Mouse (Mus musculus) CD4-positive, CD25-positive, alpha-beta regulatory T cell, adult 4 months (primary cell): ENCODE results near the gene Per2. TPM values are rescaled to one million over a fixed set of nuclear protein-coding genes. Genes with fewer than 3 reads are reported as not detected.

Experiments
- ATAC-seq: one replicate; pipeline ENCODE4 v1.8.0; 2017
- polyA plus RNA-seq, 2 experiments: library from polyadenylated mRNA; unstranded; fragments of 100-300 nt; shearing (Covaris generic); gene quantifications; one replicate each; pipeline ENCODE4 v1.2.1; 2017

Per2 gene
- polyA plus RNA-seq, 2 experiments from 2014 or later, result 1.9 to 2.1 TPM

DNA sequence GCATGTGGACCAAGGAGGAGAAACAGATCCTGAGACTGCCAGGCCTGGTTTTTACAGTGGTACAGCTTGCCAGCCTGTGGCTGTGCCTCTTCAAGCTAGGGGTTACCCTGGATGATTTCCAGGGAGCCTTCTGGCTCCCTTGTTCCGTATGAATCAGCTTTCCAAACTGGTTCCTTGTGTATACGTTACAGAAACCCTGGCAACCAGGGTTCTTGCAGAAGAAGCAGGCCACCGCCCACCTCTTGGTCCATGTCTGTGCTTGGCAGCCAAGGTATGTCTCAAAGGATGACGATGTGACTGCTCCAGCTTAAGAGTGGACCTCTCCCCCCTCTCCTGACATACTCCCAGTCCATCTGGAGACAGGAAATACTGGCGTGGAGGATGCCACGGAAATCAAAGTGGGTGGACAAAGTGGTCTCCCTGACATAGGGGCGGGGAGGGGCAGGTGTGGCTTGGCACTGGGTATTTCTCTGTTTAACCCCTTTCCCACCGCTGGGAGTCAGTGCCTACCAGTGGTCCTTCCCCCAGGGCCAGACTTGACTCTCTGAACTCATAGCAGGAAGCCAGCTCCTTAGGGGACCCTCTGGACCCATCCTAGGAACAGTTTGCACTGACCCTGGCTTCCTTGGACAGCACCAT lies 782 bp downstream of the Per2 start:
- no peak for ATAC-seq

DNA sequence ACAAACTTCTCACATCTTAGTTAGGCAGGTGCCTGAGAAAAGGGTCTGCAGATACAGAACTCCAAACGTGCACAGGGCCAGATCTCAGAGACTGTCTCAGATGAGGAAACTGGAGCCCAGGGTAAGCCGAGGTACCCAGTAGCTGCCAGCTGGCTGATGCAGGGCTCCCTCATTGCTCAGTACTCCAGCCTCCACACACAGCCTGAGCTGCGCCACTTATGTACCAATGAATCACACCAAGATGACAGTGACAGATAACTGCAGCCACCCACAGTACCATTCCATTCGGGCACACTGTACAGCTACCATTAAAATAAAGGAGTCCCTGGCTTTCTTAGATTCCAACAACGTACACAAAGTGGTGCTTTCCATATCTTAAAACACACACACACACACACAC lies 1.4 kb downstream of the Per2 start:
- no peak for ATAC-seq

DNA sequence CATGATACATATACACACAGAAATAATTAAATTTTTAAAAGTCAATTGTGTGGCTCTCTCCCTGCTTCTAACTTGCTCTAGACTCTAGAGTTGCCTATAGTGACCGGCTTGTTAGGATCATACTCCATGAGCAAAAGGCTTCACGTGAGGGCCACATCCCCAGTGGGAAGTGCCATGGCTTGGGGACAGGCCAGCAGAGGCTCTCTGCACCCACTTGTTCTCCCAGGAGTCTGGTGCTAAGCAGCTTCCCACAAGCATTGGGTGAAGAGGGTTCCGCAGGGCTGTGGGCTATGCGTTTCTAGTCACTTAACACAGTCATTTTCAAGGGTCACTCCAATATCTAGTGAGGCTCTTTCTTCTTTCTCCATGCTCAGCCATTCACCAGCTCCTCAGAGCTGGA lies 2.0 kb downstream of the Per2 start:
- ATAC-seq, result no peak

DNA sequence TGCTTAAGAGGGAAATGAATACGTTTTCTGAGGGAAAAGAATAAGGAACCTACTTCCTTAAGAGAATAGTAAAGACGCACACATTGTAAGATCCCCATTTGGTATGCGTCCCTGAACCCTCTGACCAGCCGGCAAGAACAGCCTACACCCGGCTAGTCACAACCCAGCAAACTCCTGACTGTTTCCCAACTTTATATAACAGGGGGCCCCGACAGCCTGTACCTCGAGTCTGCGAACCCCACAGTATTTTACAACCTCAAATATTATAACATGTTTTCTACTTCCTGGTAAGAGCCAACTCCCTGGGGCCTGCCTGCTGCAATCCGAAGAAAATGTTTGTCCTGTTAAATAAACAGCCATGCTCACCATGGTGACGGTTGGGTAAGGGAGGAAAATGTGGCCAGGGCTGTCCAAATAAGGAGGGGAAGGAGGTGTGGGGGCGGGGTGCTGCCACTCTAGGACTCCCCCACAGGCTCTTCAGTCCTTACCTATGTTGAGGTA lies 2.8 kb downstream of the Per2 start:
- ATAC-seq, result no peak

DNA sequence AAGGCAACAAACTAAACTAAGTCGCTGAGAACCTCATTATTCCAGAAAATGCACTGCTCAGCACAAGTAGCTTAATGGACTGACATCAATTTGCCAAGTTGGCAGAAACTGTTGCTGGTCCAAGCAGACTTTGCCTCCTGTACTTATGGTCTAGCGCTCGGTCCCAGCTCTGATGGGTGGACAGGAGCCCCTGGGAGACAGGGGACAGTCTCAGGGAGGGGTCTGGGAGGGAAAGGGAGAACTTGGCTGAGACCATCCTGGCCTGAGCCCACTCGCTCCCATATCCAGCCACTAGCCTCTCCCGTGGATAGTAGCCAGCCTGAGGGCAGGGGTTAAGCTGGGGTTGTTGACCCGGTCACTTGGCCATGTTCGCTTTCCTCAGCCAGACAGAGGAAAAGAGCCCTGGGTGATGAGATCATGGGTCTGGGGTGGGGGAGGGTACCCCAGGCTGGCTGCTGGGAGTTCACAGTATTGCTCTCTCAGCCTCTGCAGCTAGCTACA lies 3.4 kb downstream of the Per2 start:
- ATAC-seq, result no peak

DNA sequence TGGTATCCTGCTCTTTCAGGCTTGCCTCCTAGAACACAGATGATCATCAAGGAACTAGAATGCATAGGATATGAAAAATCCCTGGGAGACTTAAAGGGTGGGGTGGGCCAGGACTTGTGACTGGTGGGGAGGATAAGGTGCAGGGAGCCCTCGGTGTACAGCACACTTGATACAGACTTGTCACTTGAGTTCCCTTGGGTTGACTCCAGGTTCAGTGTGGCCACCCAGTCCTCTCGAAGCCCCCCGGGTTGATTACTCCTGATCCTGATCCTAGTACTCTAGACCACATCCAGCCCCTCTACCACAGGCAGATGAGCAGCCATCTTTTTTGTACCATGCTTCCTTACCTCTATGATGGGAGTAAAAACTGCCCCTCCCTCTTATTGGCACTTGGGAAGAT lies 4.2 kb downstream of the Per2 start:
- no peak for ATAC-seq

DNA sequence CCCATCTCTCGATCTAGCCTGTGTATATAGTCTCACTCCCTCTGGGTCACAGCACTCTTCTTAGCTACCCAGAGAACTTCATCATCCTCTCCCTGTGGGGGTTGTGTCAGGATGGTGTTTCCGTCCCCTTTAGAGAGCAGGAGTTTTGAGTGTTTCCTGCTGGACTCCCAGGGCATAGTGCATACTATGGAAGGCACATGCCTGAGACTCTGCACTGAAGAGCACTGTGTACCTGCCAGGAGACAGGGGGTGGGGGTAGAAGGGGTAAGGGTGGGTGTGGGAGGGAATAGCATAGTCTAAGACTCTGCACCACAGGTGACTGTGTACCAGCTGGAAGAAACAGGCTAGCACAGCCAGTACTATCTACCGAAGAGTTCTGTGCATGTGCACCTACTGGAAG lies 4.8 kb downstream of the Per2 start:
- ATAC-seq, result no peak

DNA sequence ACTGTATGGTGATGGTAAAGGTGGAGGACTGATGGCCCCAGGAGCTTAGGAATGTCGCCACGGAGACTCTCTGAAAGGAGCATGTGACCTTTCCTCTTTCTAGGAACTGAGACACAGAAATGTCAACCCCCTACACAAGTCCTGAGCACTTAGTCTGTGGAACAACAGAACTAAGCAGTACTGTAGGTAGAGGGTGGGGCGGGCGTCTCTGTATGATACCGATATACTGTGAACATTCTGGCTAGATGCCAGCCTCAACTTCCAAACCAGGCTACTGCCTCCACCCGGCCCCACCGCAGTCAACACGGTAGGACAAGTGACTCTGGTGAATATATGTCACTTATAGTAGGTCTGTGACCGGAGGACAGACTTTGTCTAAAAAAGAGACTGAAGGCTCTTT lies 5.2 kb downstream of the Per2 start:
- ATAC-seq, result no peak

DNA sequence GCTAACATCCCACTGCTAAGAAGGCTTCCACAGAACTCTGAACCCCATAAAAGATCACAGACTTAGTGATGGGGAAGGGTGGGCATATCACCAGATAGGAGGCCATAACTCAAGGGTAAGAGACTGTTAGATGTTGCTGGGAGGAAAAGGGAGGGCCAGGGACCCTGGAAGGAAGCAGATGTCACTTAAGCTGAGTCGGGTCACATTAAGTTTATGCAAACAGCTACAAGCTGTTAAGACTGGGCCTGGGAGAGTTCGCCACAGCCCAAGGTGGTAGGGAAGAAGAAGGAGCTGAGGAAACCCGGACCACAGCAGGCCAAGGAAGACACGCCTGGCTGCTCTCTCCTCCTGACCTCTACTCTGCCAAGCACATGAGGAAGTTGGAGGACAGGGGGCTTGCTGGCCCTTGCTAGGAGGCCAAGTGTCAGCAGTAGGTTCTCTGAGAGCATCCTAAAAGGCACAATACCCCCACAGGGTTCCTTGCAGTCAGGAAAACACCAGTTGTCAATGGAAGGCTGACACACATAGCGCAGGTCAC lies 7.5 kb downstream of the Per2 start:
- no peak for ATAC-seq

DNA sequence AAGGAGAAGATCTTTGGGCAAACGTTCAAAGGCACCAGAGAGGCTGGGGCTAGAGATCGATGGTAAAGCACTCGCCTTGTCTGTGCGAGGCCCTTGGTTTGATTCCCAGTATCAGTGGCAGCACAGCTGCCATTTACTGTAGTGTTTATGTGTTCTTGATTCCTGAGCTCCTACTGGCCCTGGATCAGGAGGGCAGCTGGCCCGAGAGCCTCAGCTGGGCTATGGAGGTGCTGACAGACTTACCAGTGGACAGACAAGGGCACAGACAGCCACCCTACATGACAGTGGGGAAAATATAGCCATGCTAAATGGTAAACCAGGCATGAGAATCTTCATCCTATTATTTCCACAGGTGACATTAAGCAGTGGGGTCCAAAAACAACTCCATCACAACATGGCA lies 8.3 kb downstream of the Per2 start:
- no peak for ATAC-seq

DNA sequence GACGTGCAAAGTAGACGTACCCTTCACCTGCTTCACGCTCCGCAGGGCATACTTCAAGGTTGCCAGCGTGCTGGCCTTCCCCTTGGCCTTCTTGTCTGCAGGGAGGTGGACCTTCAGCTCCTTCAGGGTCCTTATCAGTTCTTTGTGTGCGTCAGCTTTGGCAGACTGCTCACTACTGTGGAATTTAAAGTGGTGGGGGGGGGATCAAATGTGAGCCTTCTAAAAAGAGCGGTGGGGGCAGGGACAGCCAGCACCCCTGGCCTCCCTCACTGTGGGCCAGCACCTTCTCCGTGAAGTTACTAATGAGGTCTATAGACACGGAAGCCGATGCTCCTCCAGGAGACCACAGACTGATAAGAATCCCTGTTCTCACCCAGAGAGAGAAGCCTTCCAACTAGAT lies 10.4 kb downstream of the Per2 start:
- ATAC-seq, result no peak

DNA sequence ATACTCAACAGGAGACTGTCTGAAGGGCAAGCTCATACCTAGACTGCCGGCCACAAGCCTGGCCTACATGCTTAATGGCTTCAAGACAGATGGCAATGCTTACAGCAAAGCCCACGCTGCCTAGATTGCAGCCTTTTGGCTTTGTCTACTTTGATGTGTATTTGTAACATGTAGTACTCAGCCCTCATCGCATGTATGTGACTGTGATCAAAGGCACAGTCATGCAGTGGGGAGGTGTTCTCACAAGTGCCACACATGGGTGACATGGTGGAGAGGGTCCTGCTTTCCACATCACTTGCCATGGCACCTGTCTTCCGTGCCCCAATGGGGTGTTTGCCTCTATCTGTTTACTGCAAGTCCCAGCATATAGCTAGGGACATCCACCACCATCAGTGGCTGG lies 12.6 kb downstream of the Per2 start:
- ATAC-seq, result no peak

DNA sequence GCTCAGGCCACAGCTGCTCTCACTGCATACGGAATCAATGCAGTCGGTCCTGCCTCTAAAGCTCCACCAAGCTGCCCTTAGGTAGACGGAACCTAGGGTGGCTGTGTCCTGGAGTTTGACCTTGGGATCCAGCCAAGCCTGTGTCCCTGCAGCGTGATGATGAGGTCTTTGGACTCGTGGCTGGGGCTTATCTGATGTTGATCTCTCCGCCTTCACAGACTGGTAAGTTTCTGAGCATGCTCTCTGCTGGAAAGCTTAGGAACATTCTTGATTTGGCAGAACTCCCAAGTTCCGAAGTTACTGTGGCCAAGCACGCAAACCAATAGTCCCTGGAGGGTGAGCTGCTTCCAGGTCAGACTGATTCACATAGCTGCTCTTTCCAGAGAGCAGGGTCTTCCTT lies 13.1 kb downstream of the Per2 start:
- ATAC-seq, result no peak

DNA sequence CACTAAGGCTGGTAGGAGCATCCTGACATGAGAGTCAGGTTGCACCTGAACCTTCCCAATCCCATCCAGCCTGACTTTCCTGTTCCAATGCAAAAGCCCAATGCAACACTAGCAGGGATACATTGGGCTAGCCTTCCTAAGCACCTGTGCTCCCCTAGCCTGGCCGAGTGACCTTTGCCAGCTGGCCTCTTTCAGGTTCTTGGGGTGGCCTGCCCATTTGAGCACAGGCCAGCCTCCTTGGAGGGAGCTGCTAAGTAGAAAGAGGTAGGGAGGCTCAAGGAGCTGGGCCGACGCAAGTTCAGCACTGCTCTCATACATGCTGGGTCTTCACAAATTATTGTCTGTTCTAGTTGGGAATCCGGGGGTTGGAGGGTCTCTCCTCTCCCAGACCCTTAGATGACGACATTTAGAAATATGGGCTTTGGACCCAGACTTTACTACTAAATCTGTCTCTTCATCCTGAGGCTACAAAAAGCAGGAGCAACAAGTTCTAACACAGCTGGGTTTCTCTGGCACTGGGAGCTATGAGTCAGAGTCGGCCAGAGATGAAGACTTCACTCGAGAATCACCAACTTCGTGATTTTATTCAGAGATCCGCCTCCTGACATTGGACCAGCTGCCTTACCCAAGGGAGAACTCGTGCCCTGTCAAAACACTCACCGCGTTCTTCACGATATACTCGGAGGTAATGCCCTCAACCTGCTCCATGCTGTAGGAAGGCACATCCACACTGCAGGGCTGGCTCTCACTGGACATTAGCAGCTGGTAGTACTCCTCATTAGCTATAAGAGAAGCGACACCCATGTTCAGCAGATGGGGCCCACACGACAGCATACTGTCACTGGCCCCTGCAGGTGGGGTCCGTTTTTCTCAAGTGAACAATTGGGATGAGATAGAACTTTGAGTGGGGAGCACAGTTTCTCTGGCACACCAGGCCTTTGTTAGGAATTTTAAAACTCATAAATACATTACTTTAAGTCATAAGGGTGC lies 14.0 kb downstream of the Per2 start:
- ATAC-seq, result no peak

DNA sequence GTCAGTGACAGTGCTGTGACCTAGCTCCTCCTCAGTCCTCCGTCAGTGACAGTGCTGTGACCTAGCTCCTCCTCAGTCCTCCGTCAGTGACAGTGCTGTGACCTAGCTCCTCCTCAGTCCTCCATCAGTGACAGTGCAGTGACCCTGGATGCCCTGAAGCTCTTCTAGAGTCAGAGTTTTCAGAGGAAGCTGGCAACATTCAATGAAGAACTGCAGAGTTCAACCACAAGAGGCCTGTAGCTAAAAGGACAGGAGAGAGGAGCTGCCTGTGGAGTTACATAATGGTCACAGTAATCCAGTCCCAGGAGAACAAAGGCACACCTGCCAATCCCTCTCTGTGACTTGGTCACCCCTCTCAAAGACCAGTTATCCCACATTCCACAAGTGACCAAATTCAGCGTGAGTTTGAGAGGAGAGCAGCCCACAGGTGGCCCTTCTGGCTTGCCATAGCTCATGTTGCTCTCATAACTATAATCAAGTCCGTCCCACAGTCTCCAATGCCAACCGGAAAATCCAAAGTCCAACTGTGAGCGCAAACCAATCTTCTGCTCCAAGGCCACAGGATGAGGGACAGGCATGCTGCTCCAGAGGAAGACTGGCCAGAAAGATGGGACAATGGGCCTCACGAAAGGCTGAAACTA lies 16.7 kb downstream of the Per2 start:
- no peak for ATAC-seq

DNA sequence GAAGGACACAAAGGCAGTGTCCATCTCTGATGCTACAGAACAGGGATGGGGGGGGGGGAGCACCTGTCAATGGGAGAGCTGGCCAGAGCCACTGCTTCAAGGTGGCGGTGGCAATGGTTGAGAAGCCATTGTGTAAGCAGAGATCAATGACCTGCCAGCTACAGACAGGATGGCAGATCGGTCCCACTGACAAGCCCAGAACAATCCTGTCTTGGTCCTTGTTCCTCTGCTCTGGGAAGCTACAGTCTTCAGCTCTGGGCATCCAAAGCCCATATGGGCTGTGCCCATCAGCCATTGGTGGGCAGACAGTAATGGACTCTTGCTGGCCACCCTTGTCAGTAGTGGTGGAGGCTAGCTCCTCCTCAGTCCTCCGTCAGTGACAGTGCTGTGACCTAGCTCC lies 17.3 kb downstream of the Per2 start:
- no peak for ATAC-seq

DNA sequence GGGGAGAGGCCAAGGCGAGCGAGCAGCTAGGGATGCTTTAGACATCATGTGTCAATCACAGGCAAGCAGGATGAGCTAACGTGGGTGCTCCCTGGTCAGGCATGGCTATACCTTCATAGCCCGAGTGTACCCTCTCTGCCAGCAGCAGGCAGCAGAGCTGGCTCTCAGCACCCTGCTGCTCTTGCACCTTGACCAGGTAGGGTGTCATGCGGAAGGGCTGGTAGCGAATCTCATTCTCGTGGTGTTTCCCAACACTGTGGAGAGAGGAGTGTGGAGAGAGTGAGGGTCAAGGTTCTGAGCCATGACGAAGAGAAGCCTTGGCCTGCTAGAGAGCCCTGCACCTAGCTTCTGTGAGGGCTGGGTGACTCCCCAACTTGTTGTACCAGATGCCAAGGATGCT lies 19.3 kb downstream of the Per2 start:
- no peak for ATAC-seq

DNA sequence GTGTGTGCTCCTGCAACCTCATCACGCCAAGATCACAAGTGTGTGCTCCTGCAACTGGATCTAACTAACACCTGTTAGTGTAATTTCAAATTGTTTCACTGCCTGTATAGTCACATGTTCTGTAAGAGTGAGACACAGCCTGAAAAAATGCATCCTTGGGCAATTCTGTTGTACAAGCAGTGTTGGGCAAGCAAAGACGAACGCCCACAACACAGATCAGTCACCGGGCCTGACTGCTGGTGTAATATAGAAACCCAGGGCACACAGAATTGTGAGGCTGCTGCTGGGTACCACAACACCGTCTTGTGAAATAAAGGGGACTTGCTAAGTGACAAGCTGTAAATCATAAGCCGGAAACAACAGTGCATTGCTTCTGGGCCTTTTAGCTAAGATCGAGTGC lies 21.6 kb downstream of the Per2 start:
- no peak for ATAC-seq

DNA sequence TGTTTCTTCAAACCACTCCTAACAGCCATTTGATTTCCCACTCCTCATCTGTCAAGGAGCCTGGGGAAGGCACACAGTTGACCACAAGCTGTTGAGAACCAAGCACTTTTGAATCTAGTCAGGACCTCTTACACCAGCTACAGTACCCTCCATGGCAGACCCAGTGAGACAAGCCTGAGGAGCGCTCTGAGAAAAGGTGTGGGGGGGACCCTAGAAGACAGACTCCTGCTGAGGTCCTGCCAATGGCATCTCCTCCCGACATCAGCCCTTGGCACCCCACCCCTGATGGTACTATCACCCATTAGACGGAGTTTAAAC lies 22.1 kb downstream of the Per2 start:
- ATAC-seq, result no peak

DNA sequence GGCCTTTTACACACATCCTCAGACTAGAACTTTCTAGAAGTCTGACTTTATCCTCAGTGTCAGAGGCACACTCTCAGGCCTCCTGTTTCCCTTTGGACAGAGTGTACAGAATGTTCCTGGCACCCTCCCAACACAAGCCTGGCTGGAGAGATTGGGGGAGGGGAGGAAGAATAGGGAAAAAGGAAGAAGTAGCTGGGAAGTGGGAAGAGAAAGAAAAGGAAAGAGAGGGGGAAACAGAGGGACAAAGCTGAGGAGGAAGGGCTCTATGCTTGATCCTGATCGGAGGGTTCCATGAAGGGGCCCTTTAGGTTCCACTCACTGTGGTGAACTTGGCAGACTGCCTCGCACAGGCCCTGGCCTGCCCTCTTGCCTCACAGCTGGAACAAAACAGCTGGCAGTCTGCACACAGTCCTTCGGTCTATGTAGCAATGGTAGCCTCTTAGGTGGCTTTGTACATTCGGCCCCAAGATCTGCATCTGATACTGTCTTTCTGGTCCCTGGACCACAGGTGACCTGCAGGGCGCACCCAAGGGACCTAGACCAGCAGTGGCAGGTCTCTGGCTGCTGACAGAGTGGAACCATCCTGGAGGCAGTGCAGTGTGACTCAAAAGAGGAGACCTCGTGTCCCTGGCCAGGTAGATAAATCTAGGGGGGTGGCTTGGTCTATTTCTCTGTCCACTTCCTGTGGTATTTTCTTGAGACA lies 22.6 kb downstream of the Per2 start:
- no peak for ATAC-seq

DNA sequence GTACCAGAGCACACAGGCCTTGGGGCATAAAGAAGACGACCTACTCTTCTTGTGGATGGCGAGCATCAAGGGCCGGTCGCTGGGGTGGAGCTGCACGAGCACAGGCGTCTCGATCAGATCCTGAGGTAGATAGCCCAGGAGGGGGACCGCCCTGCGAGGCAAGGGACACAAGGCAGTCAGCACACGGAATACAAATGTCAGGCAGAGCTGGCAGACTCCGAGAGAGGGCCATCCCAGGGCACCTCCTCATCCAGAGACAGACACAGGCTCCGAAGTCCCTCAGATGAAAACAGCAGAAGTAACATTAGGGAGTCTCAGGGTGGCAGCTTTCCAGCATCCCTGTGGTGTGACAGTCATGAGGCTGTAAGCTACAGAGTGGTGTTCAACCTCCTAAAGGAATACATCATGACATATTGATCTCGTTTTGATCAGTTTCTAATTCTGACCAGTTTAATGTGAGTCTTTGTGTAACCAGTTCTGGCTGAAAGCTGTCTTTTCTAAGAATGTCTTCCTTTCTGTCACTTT lies 23.5 kb downstream of the Per2 start:
- no peak for ATAC-seq

DNA sequence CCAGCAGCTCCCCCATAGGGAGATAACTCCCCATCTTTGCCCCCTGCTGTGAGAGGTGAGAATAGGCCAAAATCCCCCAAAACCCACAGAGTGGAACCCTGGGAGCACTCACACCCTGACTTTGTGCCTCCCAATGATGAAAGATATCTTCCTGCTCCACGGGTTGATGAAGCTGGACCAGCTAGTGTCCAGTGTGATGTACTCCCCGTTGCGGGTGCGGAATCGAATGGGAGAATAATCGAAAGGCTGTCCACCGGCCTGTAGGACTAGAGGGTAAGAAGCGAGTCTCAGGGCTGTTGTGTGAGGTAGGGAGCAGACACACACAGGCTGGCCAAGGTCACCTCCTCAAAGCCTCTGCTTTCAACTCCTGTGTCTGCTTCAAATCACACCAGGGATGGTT lies 24.2 kb downstream of the Per2 start:
- no peak for ATAC-seq
